Mouse (Mus musculus) brain, embryonic 14.5 days (tissue): Measurements from ENCODE around the gene Olfr1013.
A peak's percentile ranks its signal among the peaks of the same experiment; 100 is the strongest.

Experiments
- CTCF ChIP-seq: fragments of 200-500 bp; IDR thresholded peaks from 2 replicates; pipeline ENCODE4 v1.5.1; 2012; ENCODE audit warnings: inconsistent platforms, mild to moderate bottlenecking, moderate library complexity, borderline replicate concordance; ENCODE audit not compliant: insufficient read depth, insufficient read length; ENCODE audit errors: extremely low read depth
- POLR2A ChIP-seq: fragments of 200-500 bp; IDR thresholded peaks from 2 replicates; pipeline ENCODE4 v1.6.1; 2012; ENCODE audit warnings: mild to moderate bottlenecking, inconsistent platforms, borderline replicate concordance; ENCODE audit not compliant: poor library complexity, insufficient read depth, insufficient read length, severe bottlenecking; ENCODE audit errors: extremely low read depth

DNA sequence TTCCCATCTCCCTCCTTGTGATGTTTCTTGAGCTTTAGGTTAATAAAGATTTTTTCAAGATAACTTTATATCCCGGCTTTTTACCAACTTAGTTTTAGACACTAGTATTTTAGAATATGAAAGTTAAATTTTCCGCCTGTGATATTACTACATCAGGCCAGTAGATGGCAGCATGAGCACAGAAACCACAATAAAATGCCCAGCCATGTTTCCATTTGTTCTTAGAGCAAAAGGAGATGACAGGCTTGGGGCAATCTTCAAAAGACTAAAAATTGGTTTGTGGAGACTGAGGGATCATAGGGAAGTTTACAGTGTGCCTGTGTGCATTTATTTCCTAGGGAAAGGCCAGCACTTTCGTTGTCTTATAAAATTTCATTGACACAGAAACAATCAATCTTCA lies 41.1 kb upstream of the Olfr1013 start:
- peak; percentile 60; the same call in 1 of the 2 replicates for TF ChIP-seq CTCF
- no peak for TF ChIP-seq POLR2A
